In genomic region chr12:31754465-31754864, GRCm38 (mm10) we compare ENCODE assay signal across 22 mouse cellular contexts. TPM values are rescaled to one million over a fixed set of nuclear protein-coding genes. Genes with fewer than 3 reads are reported as not detected.
"Had no signal": no experiment of that assay in that cellular context is flagged by ENCODE, and none has a peak within 500 bp of the region (broad histone marks: within the 10 kb centered on the region; RNA-seq: fewer than 3 reads in every experiment).

No protein-coding gene starts in this region.

- H3K4me2 ChIP-seq: kidney, embryonic 15.5 days; limb, embryonic 12.5 days; limb, embryonic 15.5 days; liver, embryonic 11.5 days; lung, embryonic 14.5 days; midbrain, embryonic 12.5 days; midbrain, embryonic 15.5 days; neural tube, embryonic 12.5 days; neural tube, embryonic 15.5 days had no signal

- H3K36me3 ChIP-seq: kidney, embryonic 15.5 days; limb, embryonic 12.5 days; limb, embryonic 15.5 days; midbrain, embryonic 12.5 days; midbrain, embryonic 15.5 days; neural tube, embryonic 12.5 days; neural tube, embryonic 15.5 days had no signal

- H3K9me3 ChIP-seq: kidney, embryonic 15.5 days; limb, embryonic 12.5 days; limb, embryonic 15.5 days; midbrain, embryonic 12.5 days; midbrain, embryonic 15.5 days; neural tube, embryonic 12.5 days; neural tube, embryonic 15.5 days had no signal

- H3K4me3 ChIP-seq: kidney, embryonic 15.5 days; limb, embryonic 12.5 days; limb, embryonic 15.5 days; midbrain, embryonic 12.5 days; midbrain, embryonic 15.5 days; neural tube, embryonic 12.5 days; neural tube, embryonic 15.5 days had no signal

- H3K27me3 ChIP-seq: kidney, embryonic 15.5 days; limb, embryonic 12.5 days; limb, embryonic 15.5 days; midbrain, embryonic 12.5 days; midbrain, embryonic 15.5 days; neural tube, embryonic 12.5 days; neural tube, embryonic 15.5 days had no signal

- DNase-seq: kidney, postnatal 10 days; kidney, postnatal 36 days; liver, postnatal 0 days; lung, embryonic 14.5 days; right cerebral cortex, adult 18-20 months; right cerebral cortex, postnatal 14 days; right cerebral cortex, postnatal 4 days; thymus, adult 2 months; thymus, postnatal 14 days; thymus, postnatal 4 days had no signal

- H3K9ac ChIP-seq: kidney, embryonic 15.5 days; limb, embryonic 12.5 days; limb, embryonic 15.5 days; liver, embryonic 14.5 days; liver, postnatal 0 days; lung, embryonic 14.5 days; midbrain, embryonic 12.5 days; midbrain, embryonic 15.5 days; neural tube, embryonic 12.5 days; neural tube, embryonic 15.5 days had no signal

- H3K27ac ChIP-seq: kidney, embryonic 15.5 days; limb, embryonic 12.5 days; limb, embryonic 15.5 days; liver, embryonic 14.5 days; macrophage; midbrain, embryonic 12.5 days; midbrain, embryonic 15.5 days; neural tube, embryonic 12.5 days; neural tube, embryonic 15.5 days; stomach, postnatal 0 days had no signal

- ATAC-seq: liver, postnatal 0 days; lung, postnatal 0 days; midbrain, embryonic 15.5 days had no signal

- H3K4me1 ChIP-seq: kidney, embryonic 15.5 days; limb, embryonic 12.5 days; limb, embryonic 15.5 days; midbrain, embryonic 12.5 days; midbrain, embryonic 15.5 days; neural tube, embryonic 12.5 days; neural tube, embryonic 15.5 days had no signal

RNA-seq across cellular contexts. Expression of gene Gpr22, which starts 40.7 kb away (rescaled TPM):
- polyA plus RNA-seq: macrophage had no signal
